Mouse (Mus musculus) spleen, adult 2 months (tissue): ENCODE measurements around the gene Gm20388.

Source experiments
- CTCF ChIP-seq: fragments of 200-500 bp; IDR thresholded peaks from 2 replicates; pipeline ENCODE4 v1.5.1; 2011; ENCODE audit warnings: mild to moderate bottlenecking, inconsistent platforms; ENCODE audit not compliant: insufficient read depth, insufficient read length, insufficient replicate concordance; ENCODE audit errors: extremely low read depth
- POLR2A ChIP-seq: fragments of 200-500 bp; IDR thresholded peaks from 2 replicates; pipeline ENCODE4 v1.6.1; 2011; ENCODE audit warnings: low read depth, low read length, inconsistent platforms

DNA sequence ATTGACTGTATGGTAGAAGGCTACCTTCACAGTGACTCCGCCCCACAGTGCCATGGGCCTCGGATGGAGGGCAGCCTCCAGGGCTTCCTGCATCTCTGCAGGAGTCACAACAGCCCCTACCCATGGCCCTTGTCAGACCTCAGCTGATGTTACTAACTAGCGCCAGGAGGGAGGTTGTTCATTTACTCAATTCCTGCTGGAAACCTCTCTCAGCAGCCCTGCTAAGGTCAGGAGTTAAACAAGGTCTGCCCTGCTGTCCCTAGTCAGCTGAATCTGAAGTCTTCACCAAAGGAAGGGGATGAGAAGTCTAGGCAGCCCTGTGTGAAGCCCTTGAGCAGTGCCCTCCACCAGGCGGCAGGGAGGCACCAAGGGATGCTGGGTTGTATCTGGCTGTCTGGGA, 2160.6 kb downstream of the Gm20388 start:
- no peak for TF ChIP-seq CTCF
- TF ChIP-seq POLR2A: no peak
